Comparison of ENCODE assay signal across 15 mouse cellular contexts in genomic region chr15:97917994-97918393, GRCm38 (mm10). TPM values are rescaled to one million over a fixed set of nuclear protein-coding genes. Genes with fewer than 3 reads are reported as not detected.
"Had no signal": no experiment of that assay in that cellular context is flagged by ENCODE, and none has a peak within 500 bp of the region (broad histone marks: within the 10 kb centered on the region; RNA-seq: fewer than 3 reads in every experiment).

No protein-coding gene starts in this region.

- ATAC-seq: liver, postnatal 0 days; midbrain, embryonic 13.5 days had no signal

- H3K27ac ChIP-seq: kidney, postnatal 0 days; limb, embryonic 12.5 days; liver, embryonic 13.5 days; lung, embryonic 15.5 days; macrophage; midbrain, embryonic 13.5 days; neural tube, embryonic 15.5 days had no signal

- H3K4me1 ChIP-seq: limb, embryonic 12.5 days; liver, embryonic 13.5 days; neural tube, embryonic 15.5 days had no signal

- H3K4me3 ChIP-seq: limb, embryonic 12.5 days; liver, embryonic 13.5 days; lung, embryonic 15.5 days; midbrain, embryonic 13.5 days; myocyte; neural tube, embryonic 15.5 days had no signal

- H3K27me3 ChIP-seq: lung, embryonic 15.5 days; neural tube, embryonic 15.5 days had no signal

- DNase-seq: layer of hippocampus, adult 9-11 months; layer of hippocampus, postnatal 36 days; liver; liver, embryonic 13.5 days; liver, postnatal 0 days; lung, postnatal 14 days; right cerebral cortex, postnatal 4 days; thymus, postnatal 36 days had no signal

RNA-seq across cellular contexts. Expression of gene Vdr, which starts 7.6 kb away (rescaled TPM):
- polyA plus RNA-seq: midbrain, embryonic 13.5 days had no signal
